Mouse (Mus musculus): ENCODE results near the gene Zfp672.

The Zfp672 gene

DNA sequence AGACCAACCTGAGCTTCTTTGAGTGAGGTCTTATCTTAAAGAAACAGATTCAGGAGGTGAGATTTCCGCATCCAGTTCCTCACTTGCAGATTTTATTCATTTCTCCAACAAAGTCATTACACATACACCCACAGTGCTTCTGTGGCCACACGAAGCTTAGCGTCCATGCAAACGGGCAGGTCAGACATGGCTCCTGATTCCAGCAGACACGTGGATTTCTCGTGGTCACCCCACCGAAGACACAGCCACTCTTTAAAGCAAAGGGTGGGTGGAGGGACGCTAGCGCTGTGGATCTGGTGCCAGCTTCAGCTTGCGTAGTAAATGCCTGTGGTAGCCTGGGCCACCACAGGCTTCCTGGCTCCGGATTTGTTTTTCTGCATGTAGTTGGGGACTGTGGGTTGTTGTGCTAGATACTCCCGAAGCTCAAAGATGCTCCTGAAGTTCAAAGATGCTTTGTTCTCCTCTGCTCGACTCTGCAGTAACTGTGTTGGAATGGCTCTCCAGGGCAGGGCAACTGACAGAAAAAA, 48.1 kb downstream of the Zfp672 start:
- no peak for DNase-seq

GRCm38 (mm10) chr11:58275756-58276155, 54.4 kb downstream of the Zfp672 start:
- no peak for DNase-seq

GRCm38 (mm10) chr11:58274572-58274971, 55.6 kb downstream of the Zfp672 start, which contains the start of gene 4930438A08Rik:
Gene 4930438A08Rik (plus strand): TSS chr11:58274799.
- DNase-seq, result no peak

DNA sequence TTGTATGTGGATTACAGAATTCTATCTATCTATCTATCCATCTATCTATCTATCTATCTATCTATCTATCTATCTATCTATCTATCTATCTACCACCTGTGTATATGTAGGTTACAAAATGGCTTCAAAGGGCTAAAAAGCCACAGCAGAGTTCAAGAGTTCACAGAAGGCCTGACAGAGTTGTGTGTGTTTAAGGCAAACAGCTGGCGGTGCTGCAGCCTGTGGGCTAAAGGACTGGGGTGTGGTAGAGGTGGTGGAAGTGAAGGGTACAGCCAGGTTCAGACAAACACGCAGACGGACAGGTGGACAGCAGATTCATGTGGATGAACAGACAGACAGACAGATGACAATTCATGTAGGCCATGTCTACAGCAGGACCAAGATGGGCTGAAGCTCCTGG, 61.9 kb downstream of the Zfp672 start:
- no peak for DNase-seq
